Mouse (Mus musculus) CH12.LX (cell line): ENCODE results near the gene Acvr1. TPM values are rescaled to one million over a fixed set of nuclear protein-coding genes. Genes with fewer than 3 reads are reported as not detected.

ENCODE experiments used
- DNase-seq: peaks from one replicate; pipeline ENCODE4 v3.0.0-alpha.2; 2013; ENCODE audit errors: extremely low read depth
- H3K27ac ChIP-seq: 2 replicates; pipeline ENCODE4 v1.5.1; 2012; ENCODE audit warnings: low read depth, mild to moderate bottlenecking, control low read depth, moderate library complexity; ENCODE audit not compliant: insufficient read depth
- H3K27me3 ChIP-seq: replicated peaks from 2 replicates; pipeline ENCODE3; 2012; ENCODE audit warnings: inconsistent platforms
- H3K36me3 ChIP-seq, 2 experiments: replicated peaks in 1 of 2; 2 replicates each; pipeline versions ENCODE3 to v1.6.1; 2012; ENCODE audit warnings: inconsistent platforms in 1 of 2, low read length in 1 of 2, mild to moderate bottlenecking in 1 of 2, mixed read lengths in 1 of 2, moderate library complexity in 1 of 2; ENCODE audit not compliant: control insufficient read depth in 1 of 2, insufficient read depth in 1 of 2
- H3K4me1 ChIP-seq, 2 experiments: 2 replicates each; pipeline ENCODE4 v1.6.1; 2012; ENCODE audit warnings: inconsistent platforms in 1 of 2, moderate library complexity in 1 of 2; ENCODE audit not compliant: insufficient read depth in 2 of 2, control insufficient read depth in 1 of 2
- H3K4me2 ChIP-seq: 2 replicates; pipeline ENCODE4 v1.6.1; 2012; ENCODE audit warnings: low read depth, mild to moderate bottlenecking, control low read depth; ENCODE audit not compliant: poor library complexity, insufficient read depth, severe bottlenecking
- H3K4me3 ChIP-seq, 3 experiments: fragments of 150-350 bp in 1 of 3; sonication (generic) in 1 of 3; replicated peaks in 1 of 3; 2 replicates each; pipeline versions ENCODE3 to v1.5.1; 2011 to 2012; ENCODE audit warnings: low read depth in 2 of 3, low read length in 2 of 3, mild to moderate bottlenecking in 2 of 3, moderate library complexity in 2 of 3, control low read depth in 1 of 3, improper control_type of control experiment in 1 of 3, inconsistent platforms in 1 of 3, mixed read lengths in 1 of 3; ENCODE audit not compliant: poor library complexity in 1 of 3
- H3K79me2 ChIP-seq: replicated peaks from 2 replicates; pipeline ENCODE4 v1.6.1; 2012; ENCODE audit warnings: mild to moderate bottlenecking, moderate library complexity; ENCODE audit not compliant: control insufficient read depth, poor library complexity, insufficient read depth, severe bottlenecking; ENCODE audit errors: extremely low read depth
- H3K9ac ChIP-seq: 2 replicates; pipeline ENCODE4 v1.6.1; 2012; ENCODE audit warnings: low read depth, mild to moderate bottlenecking, control low read depth, moderate library complexity; ENCODE audit not compliant: insufficient read depth
- H3K9me3 ChIP-seq: replicated peaks from 2 replicates; pipeline ENCODE3; 2012; ENCODE audit warnings: low read length, inconsistent platforms, mixed read lengths
- CHD1 ChIP-seq: IDR thresholded peaks from 2 replicates; pipeline ENCODE4 v1.6.1; 2012; ENCODE audit warnings: low read depth, low read length, improper control_type of control experiment, inconsistent platforms
- CHD2 ChIP-seq: IDR thresholded peaks from 2 replicates; pipeline ENCODE4 v1.6.1; 2011; ENCODE audit warnings: low read length, improper control_type of control experiment
- EP300 ChIP-seq: IDR thresholded peaks from 2 replicates; pipeline ENCODE4 v1.6.1; 2011; ENCODE audit warnings: low read length, improper control_type of control experiment
- ETS1 ChIP-seq: conservative IDR thresholded peaks from 2 replicates; pipeline ENCODE4 v1.6.1; 2012; ENCODE audit warnings: low read depth, mild to moderate bottlenecking, inconsistent platforms, low read length, improper control_type of control experiment, moderate library complexity
- GABPA ChIP-seq: IDR thresholded peaks from 2 replicates; pipeline ENCODE4 v1.6.1; 2012; ENCODE audit warnings: low read depth, low read length, improper control_type of control experiment, inconsistent platforms; ENCODE audit not compliant: insufficient replicate concordance
- HCFC1 ChIP-seq: IDR thresholded peaks from 2 replicates; pipeline ENCODE4 v1.6.1; 2012; ENCODE audit warnings: low read depth, mild to moderate bottlenecking, inconsistent platforms, low read length, improper control_type of control experiment
- JUND ChIP-seq: conservative IDR thresholded peaks from 2 replicates; pipeline ENCODE4 v1.6.1; 2011; ENCODE audit warnings: low read depth, low read length, improper control_type of control experiment
- KAT2A ChIP-seq: IDR thresholded peaks from 2 replicates; pipeline ENCODE4 v1.6.1; 2012; ENCODE audit warnings: low read length, improper control_type of control experiment, inconsistent platforms; ENCODE audit not compliant: insufficient replicate concordance
- MAFK ChIP-seq: IDR thresholded peaks from 2 replicates; pipeline ENCODE4 v1.6.1; 2011; ENCODE audit warnings: low read length, improper control_type of control experiment; ENCODE audit not compliant: insufficient replicate concordance
- MXI1 ChIP-seq: IDR thresholded peaks from 2 replicates; pipeline ENCODE4 v1.6.1; 2011; ENCODE audit warnings: mild to moderate bottlenecking, low read depth, low read length, improper control_type of control experiment
- MYC ChIP-seq: IDR thresholded peaks from 2 replicates; pipeline ENCODE4 v1.6.1; 2011; ENCODE audit warnings: low read depth, mild to moderate bottlenecking, improper control_type of control experiment, low read length
- NRF1 ChIP-seq: IDR thresholded peaks from 2 replicates; pipeline ENCODE4 v1.6.1; 2014; ENCODE audit warnings: low read depth, mild to moderate bottlenecking, inconsistent platforms, low read length, improper control_type of control experiment, moderate library complexity
- PAX5 ChIP-seq: IDR thresholded peaks from 2 replicates; pipeline ENCODE4 v1.6.1; 2012; ENCODE audit warnings: low read length, inconsistent platforms, mixed read lengths
- POLR2A ChIP-seq: IDR thresholded peaks from 2 replicates; pipeline ENCODE4 v1.6.1; 2011; ENCODE audit warnings: low read depth, mild to moderate bottlenecking, improper control_type of control experiment, low read length
- RCOR1 ChIP-seq: conservative IDR thresholded peaks from 2 replicates; pipeline ENCODE4 v1.6.1; 2012; ENCODE audit warnings: low read depth, mild to moderate bottlenecking, inconsistent platforms, low read length, improper control_type of control experiment
- SIN3A ChIP-seq: IDR thresholded peaks from 2 replicates; pipeline ENCODE4 v1.6.1; 2012; ENCODE audit warnings: low read length, improper control_type of control experiment, inconsistent platforms
- USF1 ChIP-seq: IDR thresholded peaks from 2 replicates; pipeline ENCODE4 v1.6.1; 2014; ENCODE audit warnings: low read depth, mild to moderate bottlenecking, inconsistent platforms, low read length, improper control_type of control experiment
- USF2 ChIP-seq: conservative IDR thresholded peaks from 2 replicates; pipeline ENCODE4 v1.6.1; 2011; ENCODE audit warnings: low read depth, low read length, improper control_type of control experiment
- ZMIZ1 ChIP-seq: IDR thresholded peaks from 2 replicates; pipeline ENCODE4 v1.6.1; 2012; ENCODE audit warnings: low read depth, mild to moderate bottlenecking, inconsistent platforms, low read length, improper control_type of control experiment
- ZNF384 ChIP-seq: IDR thresholded peaks from 2 replicates; pipeline ENCODE4 v1.6.1; 2012; ENCODE audit warnings: low read depth, low read length, improper control_type of control experiment, inconsistent platforms
- dilution Hi-C: fragments of 300-500 bp; cut with MboI; formaldehyde crosslinking; loops from 2 replicates; pipeline ENCODE4 v1.14.3; 2020; ENCODE audit warnings: low sequenced_read_pairs; ENCODE audit not compliant: extremely low pct_unique_long_range_greater_than_20kb, extremely low pct_ligation_motif_present
- in situ Hi-C: fragments of 300-500 bp; cut with MboI; formaldehyde crosslinking; loops from 3 replicates; pipeline ENCODE4 v1.14.3; 2019; ENCODE audit warnings: low sequenced_read_pairs, low pct_ligation_motif_present, low pct_unique_long_range_greater_than_20kb, mixed read lengths
- polyA plus RNA-seq: library from polyadenylated mRNA; unstranded; fragments of >175 nt; gene quantifications from 2 replicates; pipeline ENCODE4 v1.2.1, GENCODE M21; 2012; ENCODE audit warnings: low read depth; ENCODE audit not compliant: insufficient read length
- total RNA-seq, 2 experiments: library from RNA; depleted of rRNA; stranded (reverse); fragments of 300-350 nt in 1 of 2; fragments of >200 nt in 1 of 2; gene quantifications; 2 replicates each; pipeline ENCODE4 v1.2.3; 2012 to 2014

Gene Acvr1
- total and polyA plus RNA-seq, 3 experiments, result not detected

DNA sequence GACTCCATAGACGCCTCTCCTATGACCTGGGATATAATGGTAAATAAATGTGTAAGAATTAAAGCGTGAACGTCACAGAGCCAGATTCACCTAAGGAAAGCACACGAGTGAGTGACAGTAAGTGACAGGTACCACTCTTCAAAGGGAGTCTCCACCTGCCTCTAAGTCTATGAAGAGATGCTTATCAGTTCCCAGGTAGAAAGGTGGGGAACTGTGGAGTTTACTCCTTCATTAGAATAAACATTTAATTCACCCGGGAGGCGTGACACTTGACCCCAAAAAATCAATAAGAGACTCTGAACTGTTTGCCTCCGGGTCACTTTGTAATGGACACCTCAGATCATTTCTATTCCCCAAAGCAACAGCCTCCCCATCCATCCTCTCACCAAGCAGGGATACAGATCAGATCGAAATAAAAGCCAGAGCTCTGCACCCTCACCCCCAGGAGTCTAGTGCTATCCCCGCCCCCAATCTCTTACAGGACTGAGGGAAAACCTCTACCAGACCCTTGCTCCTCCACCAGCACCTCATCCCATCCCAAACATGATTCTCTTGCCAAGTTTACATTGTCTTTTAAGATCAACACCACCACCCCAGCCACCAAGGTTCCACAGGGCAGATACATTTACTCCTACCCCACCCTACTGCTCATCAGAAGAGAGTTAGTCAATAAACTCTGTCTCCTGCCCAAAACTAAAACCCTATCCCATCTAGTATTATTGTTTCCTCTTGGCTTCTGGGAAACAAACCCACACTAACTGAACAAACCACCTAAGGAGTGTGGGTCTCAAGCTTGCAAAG lies 9.7 kb downstream of the Acvr1 start:
- Histone ChIP-seq H3K27ac (no peak overlapping the region), H3K4me1 (no peaks in the 10 kb centered on the region), H3K9ac (no peak overlapping the region), H3K4me3 (no peak overlapping the region), H3K36me3 (no peaks in the 10 kb centered on the region), H3K27me3 (no peaks in the 10 kb centered on the region), H3K9me3 (peaks cover 25% of the 10 kb centered on the region), H3K79me2 (no peaks in the 10 kb centered on the region), H3K4me2 (no peak overlapping the region)
- no peak for DNase-seq
- dilution Hi-C loops (no loop called here), in situ Hi-C loops (no loop called here)
- TF ChIP-seq USF1, result no peak
- no peak for TF ChIP-seq CHD2
- no peak for TF ChIP-seq SIN3A
- TF ChIP-seq PAX5, result no peak
- TF ChIP-seq GABPA, result no peak
- TF ChIP-seq MAFK, result no peak

- in situ Hi-C loops, result no loop called here
- no peak overlapping the region for H3K4me2 ChIP-seq
- H3K9me3 ChIP-seq, result peaks cover 21% of the 10 kb centered on the region
- H3K27me3 ChIP-seq, result no peaks in the 10 kb centered on the region
- no peak overlapping the region for H3K27ac ChIP-seq
- H3K79me2 ChIP-seq, result no peaks in the 10 kb centered on the region
- no peak overlapping the region for H3K4me3 ChIP-seq
- TF ChIP-seq PAX5 (no peak), SIN3A (no peak), NRF1 (no peak), POLR2A (no peak), ZNF384 (no peak), MYC (no peak), CHD1 (no peak), RCOR1 (no peak), KAT2A (no peak), MXI1 (no peak), JUND (no peak), EP300 (no peak), USF2 (no peak), ZMIZ1 (no peak), ETS1 (no peak), HCFC1 (no peak)
- H3K9ac ChIP-seq, result no peak overlapping the region
- no peaks in the 10 kb centered on the region for H3K36me3 ChIP-seq
- dilution Hi-C loops, result no loop called here
- DNase-seq, result no peak
- H3K4me1 ChIP-seq, result no peaks in the 10 kb centered on the region
Observed at GRCm38 (mm10) chr2:58552296-58552695, 14.7 kb downstream of the Acvr1 start.
